Mouse (Mus musculus) splenic B cell, adult 2 months (primary cell): ENCODE measurements around the gene Taar8c.
"Not testable (repeated sequence)": the region's sequence is repeated elsewhere in the genome, so short reads cannot be mapped to it uniquely, and the experiment has no call there.

Experiments used
- DNase-seq: peaks from one replicate; pipeline ENCODE4 v3.0.0-alpha.2; 2011; ENCODE audit warnings: low read depth, low spot score
- H3K27me3 ChIP-seq: 2 replicates; pipeline ENCODE4 v1.6.1; 2012; ENCODE audit warnings: mild to moderate bottlenecking, low read length, moderate library complexity, mixed read lengths; ENCODE audit not compliant: control insufficient read depth, poor library complexity, insufficient read depth, severe bottlenecking
- H3K36me3 ChIP-seq: 2 replicates; pipeline ENCODE4 v1.6.1; 2012; ENCODE audit warnings: mild to moderate bottlenecking, low read length, moderate library complexity, mixed read lengths; ENCODE audit not compliant: control insufficient read depth, poor library complexity, insufficient read depth, severe bottlenecking

The Taar8c gene

DNA sequence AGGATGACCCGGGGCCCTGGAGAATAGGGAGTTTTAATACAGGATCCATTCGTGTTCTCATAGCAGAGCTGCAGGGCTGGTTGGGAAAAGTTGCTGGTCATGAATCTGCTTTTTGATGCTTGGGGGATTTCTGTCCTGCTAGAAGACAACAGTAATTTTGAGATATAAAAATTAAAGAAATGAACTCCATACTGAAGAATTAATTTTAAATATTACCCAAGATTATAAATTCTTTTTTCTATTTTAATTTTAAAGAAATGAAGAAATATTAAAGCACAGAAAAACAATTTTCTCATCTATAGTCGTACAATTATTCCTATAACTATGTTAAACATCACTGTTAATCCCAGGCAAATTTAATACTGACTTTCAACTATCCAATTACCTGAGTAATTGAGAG is at the start of gene Taar8c:
Gene Taar8c, minus strand, starts transcription at position 101 of the 400 bp plus-strand sequence.
- H3K36me3 ChIP-seq, DNase-seq, H3K27me3 ChIP-seq: not testable (repeated sequence)

DNA sequence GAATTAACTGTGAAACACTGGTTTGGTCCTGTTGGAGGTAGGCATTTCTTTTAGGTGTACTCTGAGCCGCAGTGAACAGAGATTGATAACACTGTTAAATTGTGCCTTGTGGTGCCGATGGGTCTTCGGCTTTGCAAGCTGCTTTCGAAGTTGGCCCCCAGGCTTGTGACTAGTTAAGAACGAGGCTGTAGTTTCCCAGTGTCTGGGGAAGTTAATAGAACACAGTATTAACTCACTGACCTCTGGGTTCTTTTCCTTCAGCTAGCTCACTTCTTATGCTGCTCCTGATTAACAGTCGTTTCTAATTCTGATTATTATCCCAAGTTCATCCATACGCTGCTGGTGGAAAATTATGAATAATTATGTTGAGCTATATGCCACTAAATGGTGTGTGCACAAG is 48.4 kb upstream of the Taar8c start:
- H3K27me3 ChIP-seq, result no peaks in the 10 kb centered on the region

DNA sequence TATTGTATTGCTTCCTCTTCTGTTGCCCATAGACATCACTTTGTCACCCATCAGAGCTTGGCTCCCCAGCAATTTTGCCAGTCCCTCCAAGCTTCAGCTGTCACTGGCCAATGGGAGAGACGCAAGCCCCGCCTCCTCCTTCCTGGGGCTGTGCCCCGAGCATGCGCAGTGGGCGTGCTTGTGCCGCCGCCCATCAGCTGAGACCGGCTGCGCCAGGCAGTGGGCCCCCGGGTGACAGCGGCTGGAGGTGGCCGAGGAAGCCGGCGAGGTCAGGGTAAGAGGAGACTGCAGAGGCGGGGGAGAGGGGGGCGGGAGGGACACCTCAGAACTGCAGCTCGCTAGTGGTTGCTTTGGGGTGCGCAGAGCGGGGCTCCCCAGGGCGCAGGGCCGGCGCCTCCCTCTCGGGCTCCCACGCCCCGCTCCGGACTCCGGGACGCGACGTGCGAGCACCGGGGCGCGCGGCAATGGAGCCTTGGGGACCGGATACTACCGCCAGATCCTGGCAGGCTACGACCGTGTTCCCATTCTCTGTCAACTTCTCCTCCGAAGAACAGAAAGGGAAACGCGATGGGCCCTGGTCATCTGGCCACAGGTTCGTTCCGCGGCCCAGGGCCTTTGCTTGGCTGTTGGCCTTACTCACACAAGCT is 47.5 kb upstream of the Taar8c start, which contains the start of gene Stx7:
Gene Stx7, plus strand, starts transcription at position 168 of the 647 bp plus-strand sequence.
- Histone ChIP-seq H3K27me3 (no peaks in the 10 kb centered on the region), H3K36me3 (peaks cover 5% of the 10 kb centered on the region; the same call in 1 of the 2 replicates)
- DNase-seq, result peak; percentile 97

More for the DNA sequence above, 48.4 kb upstream of the Taar8c start:
- peaks cover 8% of the 10 kb centered on the region for H3K36me3 ChIP-seq
- DNase-seq, result no peak

GRCm38 (mm10) chr10:24142735-24143134 is 41.0 kb upstream of the Taar8c start:
- no peaks in the 10 kb centered on the region for H3K36me3 ChIP-seq
- no peaks in the 10 kb centered on the region for H3K27me3 ChIP-seq
- peak; percentile 26 for DNase-seq

- DNase-seq, result no peak
- Histone ChIP-seq H3K36me3 (no peaks in the 10 kb centered on the region), H3K27me3 (no peaks in the 10 kb centered on the region)
Measured at GRCm38 (mm10) chr10:24138623-24139261, 37.0 kb upstream of the Taar8c start.

- Histone ChIP-seq H3K27me3 (no peaks in the 10 kb centered on the region), H3K36me3 (no peaks in the 10 kb centered on the region)
- no peak for DNase-seq
Measured at GRCm38 (mm10) chr10:24134071-24134645, 32.4 kb upstream of the Taar8c start.

DNA sequence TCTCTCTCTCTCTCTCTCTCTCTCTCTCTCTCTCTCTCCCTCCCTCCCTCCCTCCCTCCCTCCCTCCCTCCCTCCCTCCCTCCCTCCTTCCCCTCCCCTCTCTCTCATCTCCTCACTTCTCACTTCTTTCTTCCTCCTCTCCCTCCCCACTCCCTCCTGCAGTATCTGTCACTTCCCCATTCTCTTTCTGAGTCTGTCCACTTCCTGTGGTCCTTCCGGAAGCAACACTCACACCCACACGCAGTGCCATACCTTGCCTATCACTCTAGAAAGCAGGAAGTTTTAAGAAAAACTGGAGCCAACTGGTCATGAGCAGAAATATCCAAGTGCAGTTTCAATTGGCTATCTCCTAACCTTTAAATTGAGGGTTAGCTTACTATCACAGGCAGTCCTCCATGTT is 31.4 kb upstream of the Taar8c start:
- H3K27me3 ChIP-seq, result no peaks in the 10 kb centered on the region
- H3K36me3 ChIP-seq, result no peaks in the 10 kb centered on the region
- DNase-seq, result peak; percentile 61

DNA sequence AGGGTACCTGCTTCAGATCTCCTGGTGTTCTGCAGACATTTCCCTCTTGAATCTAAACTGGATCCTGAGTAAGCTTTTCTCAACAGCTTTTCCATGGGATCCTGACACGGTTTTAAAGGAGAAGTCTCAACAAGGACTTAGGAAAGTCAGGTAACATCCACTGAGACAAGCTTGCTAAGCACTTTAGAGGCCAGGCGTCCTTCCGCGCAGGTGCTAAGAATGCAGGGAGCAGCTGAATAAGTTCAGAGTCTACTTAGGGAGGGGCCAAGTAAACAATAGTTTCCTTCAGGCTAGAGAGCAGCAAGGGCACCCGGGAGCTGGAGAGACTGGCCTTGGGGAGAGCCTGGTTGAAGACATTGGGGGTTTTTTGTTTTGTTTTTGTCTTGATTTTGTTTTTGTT is 30.6 kb upstream of the Taar8c start:
- Histone ChIP-seq H3K36me3 (no peaks in the 10 kb centered on the region), H3K27me3 (no peaks in the 10 kb centered on the region)
- DNase-seq, result no peak

GRCm38 (mm10) chr10:24131451-24132262 is 29.9 kb upstream of the Taar8c start:
- DNase-seq, result peak; percentile 89
- H3K27me3 ChIP-seq, result no peaks in the 10 kb centered on the region
- no peaks in the 10 kb centered on the region for H3K36me3 ChIP-seq

GRCm38 (mm10) chr10:24111116-24111778 is 9.5 kb upstream of the Taar8c start:
- no peaks in the 10 kb centered on the region for H3K27me3 ChIP-seq
- peak; percentile 61 for DNase-seq
- H3K36me3 ChIP-seq, result no peaks in the 10 kb centered on the region

DNA sequence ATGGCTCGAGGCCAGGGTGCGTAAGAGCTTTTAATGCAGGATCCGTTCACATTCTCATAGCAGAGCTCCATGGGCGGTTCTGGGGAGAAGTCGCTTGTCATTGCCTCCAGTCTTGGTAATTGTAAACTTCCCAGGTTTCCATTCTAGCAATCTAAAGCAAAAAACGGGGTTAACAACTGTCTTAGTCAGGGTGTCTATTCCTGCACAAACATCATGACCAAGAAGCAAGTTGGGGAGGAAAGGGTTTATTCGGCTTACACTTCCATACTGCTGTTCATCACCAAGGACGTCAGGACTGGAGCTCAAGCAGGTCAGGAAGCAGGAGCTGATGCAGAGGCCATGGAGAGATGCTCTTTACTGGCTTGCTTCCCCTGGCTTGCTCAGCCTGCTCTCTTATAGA is 7.7 kb upstream of the Taar8c start, which contains the start of gene Taar9:
Gene Taar9, minus strand, starts transcription at position 101 of the 400 bp plus-strand sequence.
- H3K36me3 ChIP-seq, DNase-seq, H3K27me3 ChIP-seq: not testable (repeated sequence)

DNA sequence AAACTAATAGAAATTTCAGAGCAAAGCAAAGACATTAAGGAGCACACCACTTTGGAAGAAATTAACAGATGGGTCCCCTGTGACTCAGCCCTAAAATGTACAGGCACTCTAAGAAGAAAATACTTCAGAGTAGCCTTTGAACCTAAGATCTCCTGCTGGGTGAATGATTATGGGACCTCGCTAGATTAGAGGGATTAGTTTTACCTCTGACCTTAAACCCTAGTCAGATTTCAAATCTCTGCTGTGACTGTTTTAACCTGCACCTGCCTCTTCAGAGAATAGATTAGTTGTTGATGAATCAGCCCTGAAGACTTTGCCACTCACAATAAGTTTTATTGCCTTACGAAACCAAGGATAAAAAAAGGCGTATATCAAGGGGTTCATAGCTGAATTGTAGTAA is 6.5 kb upstream of the Taar8c start:
- Histone ChIP-seq H3K27me3 (no peaks in the 10 kb centered on the region), H3K36me3 (no peaks in the 10 kb centered on the region)
- DNase-seq, result no peak

DNA sequence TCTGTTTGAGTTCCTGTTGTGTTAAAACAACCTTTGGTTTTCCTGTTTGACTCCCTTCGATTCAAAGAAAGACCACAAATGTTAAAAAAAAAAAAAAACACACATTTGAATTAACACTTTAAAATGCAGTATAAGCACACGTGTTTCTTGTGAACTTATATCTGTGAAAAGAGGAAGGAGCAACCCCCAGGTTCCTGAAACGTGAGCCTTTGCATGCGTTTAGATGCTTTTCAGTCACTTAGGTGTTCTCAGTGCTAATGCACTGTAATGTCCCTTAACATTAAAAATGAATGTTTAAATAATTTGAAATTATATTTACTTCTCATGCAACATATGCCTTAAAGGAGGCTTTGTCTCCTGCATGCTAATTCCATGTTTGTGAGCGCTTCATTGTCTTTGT is 6.0 kb upstream of the Taar8c start:
- no peaks in the 10 kb centered on the region for H3K27me3 ChIP-seq
- no peaks in the 10 kb centered on the region for H3K36me3 ChIP-seq
- DNase-seq, result no peak

- not testable (repeated sequence) for H3K27me3 ChIP-seq, H3K36me3 ChIP-seq
Measured at GRCm38 (mm10) chr10:24103299-24103698, 1.6 kb upstream of the Taar8c start.

More at GRCm38 (mm10) chr10:24103299-24103698, 1.6 kb upstream of the Taar8c start:
- not testable (repeated sequence) for DNase-seq
